Mouse (Mus musculus) lung, postnatal 4 days (tissue): Measurements from ENCODE around the gene Fkbp2.

Experiments
- DNase-seq, 2 experiments: peaks; one replicate each; pipeline ENCODE4 v3.0.0; 2021

Fkbp2 gene

GRCm38 (mm10) chr19:6990712-6991111, 10.4 kb upstream of the Fkbp2 start:
- no peak for DNase-seq

DNA sequence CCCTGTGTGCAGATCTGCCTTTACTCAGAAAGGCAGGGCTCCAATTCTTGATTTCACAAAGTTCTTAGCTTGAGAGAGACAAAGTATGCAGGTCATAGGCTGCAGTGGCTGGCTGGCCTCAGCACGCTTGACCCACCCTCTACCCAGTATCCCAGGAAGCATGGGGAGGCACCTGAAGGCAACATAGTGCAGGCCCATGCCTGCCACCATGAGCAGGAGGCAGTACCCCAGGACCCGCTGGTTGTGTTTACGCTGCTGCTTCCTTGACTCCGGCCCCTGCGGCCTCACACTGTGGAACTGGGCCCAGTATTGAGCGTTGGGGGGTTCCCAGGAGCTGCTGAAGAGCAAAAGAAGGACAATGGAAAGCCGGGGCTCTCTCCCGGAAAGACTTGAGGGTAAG, 8.9 kb upstream of the Fkbp2 start:
- no peak for DNase-seq

GRCm38 (mm10) chr19:6987904-6988285, 7.6 kb upstream of the Fkbp2 start:
- no peak for DNase-seq

GRCm38 (mm10) chr19:6987061-6987903, 7.0 kb upstream of the Fkbp2 start, which contains the start of gene Vegfb:
Gene Vegfb, minus strand, starts transcription at chr19:6987651.
- peak; percentile 68 to 79 for DNase-seq

GRCm38 (mm10) chr19:6985951-6986708, 5.8 kb upstream of the Fkbp2 start:
- no peak for DNase-seq

DNA sequence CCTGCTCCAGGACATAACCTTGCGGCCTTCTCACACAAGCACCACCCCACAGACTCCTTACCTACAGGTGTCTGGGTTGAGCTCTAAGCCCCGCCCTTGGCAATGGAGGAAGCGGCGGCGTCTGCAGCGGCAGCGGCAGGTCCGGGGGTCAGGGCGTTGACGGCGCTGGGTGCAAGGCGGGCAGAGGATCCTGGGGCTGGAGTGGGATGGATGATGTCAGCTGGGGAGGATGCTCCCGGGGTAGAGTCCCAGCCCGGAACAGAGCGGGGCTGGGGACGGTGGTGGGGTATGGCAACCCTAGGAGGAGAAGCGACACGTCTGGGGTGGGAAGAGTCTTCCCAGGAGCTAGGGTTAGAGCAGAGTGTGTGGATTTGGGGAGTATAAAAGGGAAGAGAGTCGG, 5.0 kb upstream of the Fkbp2 start:
- DNase-seq: no peak

DNA sequence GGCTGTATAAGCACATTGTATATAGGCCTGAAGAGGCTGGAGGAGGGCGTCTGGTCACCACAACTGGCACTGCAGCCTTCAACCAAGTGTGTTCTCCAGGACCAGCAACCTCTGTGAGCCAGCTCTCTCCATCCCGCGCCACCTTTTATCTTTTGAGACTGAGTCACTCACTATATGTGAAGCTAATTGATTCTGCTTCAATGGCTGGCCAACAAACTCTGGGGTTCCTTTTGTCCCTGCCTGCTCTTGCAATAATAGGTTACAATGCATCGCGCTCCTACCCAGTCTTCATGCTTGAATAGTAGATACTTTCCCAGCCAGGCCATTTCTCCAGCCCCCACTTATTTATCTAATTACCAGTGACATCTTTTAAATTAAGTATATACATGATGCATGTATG, 3.3 kb upstream of the Fkbp2 start:
- DNase-seq: no peak

DNA sequence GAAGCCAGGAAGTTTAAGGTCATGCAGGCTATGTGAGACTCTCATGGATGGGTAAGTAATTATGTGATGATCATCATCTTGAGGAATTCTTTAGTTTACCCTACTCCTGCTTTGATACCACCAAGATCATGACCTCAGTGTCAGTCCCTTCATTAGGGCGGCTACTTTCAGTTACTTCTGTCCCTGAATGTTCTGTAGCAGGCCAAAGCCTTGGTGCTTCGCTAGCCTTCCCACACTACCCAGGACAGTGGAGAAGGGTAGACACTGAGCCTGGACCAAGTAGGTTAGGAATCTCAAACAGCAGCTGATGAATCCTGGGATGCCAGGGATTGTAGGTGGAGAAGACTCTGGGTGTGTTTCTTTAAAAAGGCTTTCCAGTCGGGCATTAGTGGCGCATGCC, 1.2 kb upstream of the Fkbp2 start:
- no peak for DNase-seq

GRCm38 (mm10) chr19:6979486-6980380, 568 bp downstream of the Fkbp2 start:
- peak; percentile 99 to 100 for DNase-seq

DNA sequence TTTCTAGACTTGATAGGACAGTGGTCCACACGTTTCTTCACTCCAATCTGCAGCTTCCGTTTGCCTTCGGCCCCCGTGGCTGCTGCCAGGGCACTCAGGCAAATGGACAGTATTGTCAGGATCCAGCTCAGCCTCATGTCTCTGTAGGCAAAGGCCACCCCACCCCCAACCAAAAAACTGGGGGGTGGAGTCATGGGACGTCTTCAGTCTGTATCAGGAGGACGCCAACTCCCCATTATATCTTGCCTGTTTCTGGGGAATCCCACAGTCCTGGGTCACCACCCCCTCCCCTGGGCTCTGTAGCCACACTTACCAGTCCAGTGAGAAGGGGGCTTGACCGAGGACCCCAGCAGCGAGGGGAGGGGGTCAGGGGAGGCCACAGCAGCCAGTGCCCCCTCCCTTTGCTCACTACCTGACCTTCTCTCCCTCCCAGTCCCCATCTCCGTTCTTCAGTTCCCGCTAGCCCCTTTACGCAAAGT, 1.3 kb downstream of the Fkbp2 start:
- DNase-seq: peak in 1 of 2 experiments; percentile 45

DNA sequence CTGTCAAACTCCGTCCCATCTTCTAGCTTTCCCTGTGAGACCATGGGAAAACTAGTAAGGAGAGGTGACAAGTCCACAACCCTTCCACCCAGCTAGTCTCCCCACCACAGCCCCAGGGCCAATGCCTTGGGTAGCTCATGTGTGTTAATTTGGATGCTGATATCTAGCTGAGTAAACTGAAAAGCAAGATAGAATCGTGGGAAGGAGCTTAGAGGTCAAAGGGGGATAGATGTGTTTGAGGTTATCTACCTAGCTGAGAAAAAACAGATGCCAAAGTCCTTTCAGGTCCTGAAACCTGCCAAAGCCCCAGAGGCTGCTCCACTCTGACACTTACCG, 1.7 kb downstream of the Fkbp2 start:
- DNase-seq: no peak

DNA sequence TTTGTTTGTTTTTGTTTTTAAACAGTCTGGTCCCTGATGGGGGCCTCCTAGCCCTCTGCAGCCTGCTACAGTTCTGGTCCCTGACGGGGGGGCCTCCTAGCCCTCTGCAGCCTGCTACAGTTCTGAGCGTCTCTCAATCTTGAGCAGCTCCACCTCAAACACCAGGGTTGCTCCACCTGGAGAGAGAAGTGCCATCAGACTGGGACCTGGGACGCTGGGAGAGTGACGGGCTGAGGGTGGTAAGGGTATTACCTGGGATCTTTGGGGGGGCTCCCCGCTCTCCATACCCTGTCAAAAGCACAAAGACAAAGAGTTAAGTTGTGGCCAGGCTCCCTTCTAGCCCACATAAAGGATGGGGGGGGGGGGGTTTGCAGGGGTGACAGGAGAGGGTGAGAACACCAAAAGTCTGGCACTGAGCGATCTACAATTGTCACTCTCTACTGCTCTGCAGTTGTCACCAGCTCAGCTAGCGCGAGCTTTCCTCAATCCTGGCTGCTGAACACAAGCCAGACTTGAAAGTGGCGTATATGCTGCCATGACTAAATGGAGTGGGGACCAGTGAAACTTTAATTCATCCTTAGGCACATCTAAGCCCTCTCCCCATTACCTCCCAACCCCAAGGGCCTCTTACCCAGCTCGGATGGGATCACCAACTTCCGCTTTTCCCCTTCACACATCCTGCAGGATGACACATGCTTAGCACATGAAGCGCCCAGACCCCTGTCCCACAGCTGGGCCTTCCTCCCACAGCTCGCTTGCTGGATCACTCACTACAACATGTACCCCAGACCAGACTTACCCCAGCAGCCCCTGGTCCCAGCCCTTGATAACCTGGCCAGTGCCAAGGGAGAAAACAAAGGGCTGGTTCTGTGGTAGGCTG, 2.3 kb downstream of the Fkbp2 start:
- DNase-seq: no peak

GRCm38 (mm10) chr19:6975537-6976521, 4.5 kb downstream of the Fkbp2 start, which contains the start of gene Plcb3:
Gene Plcb3, minus strand, starts transcription at chr19:6976470.
- peak; percentile 76 to 81 for DNase-seq

DNA sequence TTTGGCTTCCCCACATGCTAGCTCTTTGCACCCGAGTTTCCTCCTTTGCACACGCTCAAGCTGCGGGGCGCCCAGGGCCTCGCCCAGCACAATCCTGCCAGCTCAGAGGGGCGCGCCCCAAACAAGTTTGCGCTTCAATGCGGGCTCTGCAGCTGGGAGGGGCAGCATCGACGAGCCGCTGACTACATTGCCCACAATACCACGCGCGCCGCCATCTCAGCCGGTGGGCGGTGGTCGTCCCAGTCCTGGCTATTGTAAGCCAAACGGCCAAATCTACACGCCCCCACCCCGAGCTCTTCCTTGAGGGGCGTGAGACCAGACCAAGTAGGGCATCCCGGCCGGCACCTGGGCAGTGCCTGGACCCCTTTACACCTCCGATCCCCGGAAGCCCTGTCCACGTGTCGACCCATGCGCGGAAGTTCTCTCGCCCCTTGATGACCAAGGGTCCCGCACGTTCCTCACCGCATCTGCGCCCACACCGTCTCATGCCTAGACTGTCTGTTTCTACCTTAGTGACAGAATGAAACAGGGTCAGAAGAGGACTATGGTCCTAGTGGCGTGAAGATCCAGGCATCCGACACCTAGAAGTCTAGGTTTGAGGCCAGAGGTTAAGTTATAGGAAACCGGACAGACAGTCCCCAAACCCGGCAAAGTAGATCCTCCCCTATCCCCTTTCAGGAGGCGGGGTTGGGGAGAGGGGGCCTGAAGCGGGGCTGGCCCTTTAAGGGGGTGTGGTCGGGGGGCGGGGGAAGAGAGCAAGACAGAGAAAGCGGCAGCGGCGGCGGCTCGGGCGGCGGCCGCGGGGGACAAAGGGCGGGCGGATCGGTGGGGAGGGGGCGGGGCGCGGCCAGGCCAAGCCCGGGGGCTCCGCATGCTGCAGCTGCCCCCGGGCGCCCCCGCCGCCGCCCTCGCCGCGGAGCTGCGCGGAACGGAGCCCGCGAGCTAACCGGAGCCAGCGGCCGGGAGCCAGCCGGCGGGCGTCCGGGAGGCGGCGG, 5.8 kb downstream of the Fkbp2 start, which contains the start of gene Ppp1r14b:
Gene Ppp1r14b, plus strand, starts transcription at position 758 of the 995 bp plus-strand sequence.
- DNase-seq: peak; percentile 87 to 88

DNA sequence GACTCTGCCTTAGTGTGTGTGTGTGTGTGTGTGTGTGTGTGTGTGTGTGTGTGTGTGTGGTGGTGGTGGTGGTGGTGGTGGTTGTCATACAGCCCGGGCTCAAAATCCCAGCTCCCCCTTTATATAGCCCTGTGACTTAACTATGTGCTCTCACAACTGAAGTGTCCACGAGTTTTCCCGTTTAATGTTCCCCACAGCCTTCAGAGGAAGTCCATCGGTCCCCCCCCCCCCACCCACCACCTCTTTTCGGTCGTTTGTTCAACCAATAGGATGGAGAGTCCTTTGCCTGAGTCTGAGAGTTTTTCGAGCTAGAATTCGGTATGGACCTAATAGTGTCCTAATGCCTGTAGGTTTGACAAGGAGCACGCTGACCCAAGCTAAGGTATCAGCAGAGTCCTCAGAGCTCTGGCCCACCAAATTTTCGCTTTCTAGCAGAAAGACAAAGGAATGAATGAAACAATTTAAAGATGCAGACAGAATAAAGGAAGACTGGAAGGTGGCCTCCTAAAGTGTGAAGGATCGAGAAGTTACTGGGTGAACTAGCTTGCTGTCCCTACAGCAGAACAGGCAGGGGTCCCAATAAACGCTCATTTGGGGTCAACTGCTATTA, 6.6 kb downstream of the Fkbp2 start:
- no peak for DNase-seq

DNA sequence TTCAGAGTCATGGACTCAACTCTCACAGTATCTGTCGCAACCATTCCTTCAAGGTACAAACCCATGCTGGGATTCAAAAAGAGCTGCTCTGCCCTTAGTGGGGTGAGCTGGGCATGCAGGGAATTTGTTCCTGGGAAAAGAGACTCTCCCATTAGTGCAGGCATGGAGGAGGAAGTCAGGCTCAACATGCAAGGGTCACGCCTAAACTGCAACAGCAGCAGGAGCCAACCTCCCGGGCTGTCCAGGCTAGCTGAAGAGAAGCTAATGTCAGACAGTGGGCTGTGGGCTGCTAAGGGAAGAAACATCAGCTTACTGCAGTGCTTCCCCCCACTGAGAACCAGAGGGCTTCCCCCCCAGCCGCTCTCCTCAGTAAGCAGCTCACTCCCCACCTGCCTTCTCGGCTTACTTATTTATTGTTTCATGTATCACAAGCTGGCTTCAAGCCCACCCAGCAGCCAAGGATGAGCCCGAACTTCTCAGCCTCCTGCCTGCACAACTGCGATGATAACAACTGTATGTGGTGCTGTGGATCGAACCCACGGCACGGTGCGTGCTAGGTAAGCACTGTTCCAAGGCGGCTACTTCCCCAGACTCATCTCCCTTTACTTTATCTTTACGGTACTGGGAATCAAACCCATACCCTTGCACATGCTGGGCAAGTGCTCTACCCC, 7.9 kb downstream of the Fkbp2 start:
- no peak for DNase-seq

GRCm38 (mm10) chr19:6971644-6972043, 8.7 kb downstream of the Fkbp2 start:
- no peak for DNase-seq

DNA sequence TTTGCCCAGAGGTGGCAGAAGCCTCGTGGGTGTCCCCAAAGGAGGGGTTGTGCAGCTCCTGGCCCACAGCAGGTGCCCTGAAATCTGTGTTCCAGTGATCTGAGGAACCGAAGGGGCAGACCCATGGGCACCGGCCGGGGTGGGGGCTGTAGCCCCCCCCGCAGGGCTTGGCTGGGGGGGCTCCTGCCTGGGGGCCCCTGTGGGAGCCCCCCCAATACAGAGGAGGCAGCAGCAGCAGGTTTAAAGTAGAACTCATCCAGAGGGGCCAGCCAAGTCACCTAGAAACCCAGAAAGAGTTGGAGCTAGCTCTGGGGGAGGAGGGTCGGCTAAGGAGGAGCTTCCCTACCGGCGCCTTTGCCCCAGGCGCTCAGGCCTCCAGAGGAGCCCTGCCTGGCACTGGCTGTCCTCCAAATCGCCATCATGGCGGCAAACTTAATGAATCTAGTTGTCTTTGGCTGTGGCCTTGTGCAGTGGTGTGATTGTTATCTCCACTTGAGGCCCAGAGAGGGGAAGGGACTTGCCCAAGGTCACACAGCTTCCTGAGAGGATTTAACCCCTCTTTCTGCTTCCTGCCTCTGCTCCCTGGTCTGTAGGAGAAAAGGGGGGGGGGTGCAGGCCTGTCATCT, 9.7 kb downstream of the Fkbp2 start:
- DNase-seq: no peak
